Mouse (Mus musculus) C2C12 (cell line): ENCODE results near the gene Arhgap17. TPM values are rescaled to one million over a fixed set of nuclear protein-coding genes. Genes with fewer than 3 reads are reported as not detected.

Experiments used
- H3K27me3 ChIP-seq: one replicate; pipeline ENCODE4 v1.6.1; 2011; ENCODE audit not compliant: control insufficient read depth, insufficient read depth, insufficient read length
- H3K36me3 ChIP-seq: one replicate; pipeline ENCODE4 v1.6.1; 2011; ENCODE audit not compliant: control insufficient read depth, insufficient read depth
- H3K4me3 ChIP-seq: one replicate; pipeline ENCODE4 v1.5.1; 2011; ENCODE audit warnings: mild to moderate bottlenecking, control low read depth; ENCODE audit not compliant: poor library complexity, insufficient read depth, severe bottlenecking
- H3K79me2 ChIP-seq: one replicate; pipeline ENCODE4 v1.6.1; 2011; ENCODE audit not compliant: control insufficient read depth, insufficient read depth
- H3K79me3 ChIP-seq: one replicate; pipeline ENCODE4 v1.6.1; 2011; ENCODE audit warnings: low read depth, control low read depth
- H3ac ChIP-seq: one replicate; pipeline ENCODE3; 2011; ENCODE audit warnings: low read depth; ENCODE audit not compliant: control insufficient read depth, insufficient read length
- CEBPB ChIP-seq: IDR thresholded peaks from one replicate; pipeline ENCODE4 v1.6.1; 2011; ENCODE audit warnings: low read depth, mild to moderate bottlenecking, control low read depth, moderate library complexity
- CTCF ChIP-seq: IDR thresholded peaks from one replicate; pipeline ENCODE4 v1.5.1; 2011; ENCODE audit not compliant: control insufficient read depth, insufficient read depth, insufficient read length
- FOSL1 ChIP-seq: IDR thresholded peaks from one replicate; pipeline ENCODE4 v1.8.0; 2011; ENCODE audit warnings: mild to moderate bottlenecking, low read length; ENCODE audit not compliant: poor library complexity, insufficient read depth, severe bottlenecking
- MAX ChIP-seq: IDR thresholded peaks from one replicate; pipeline ENCODE4 v1.6.1; 2011; ENCODE audit warnings: mild to moderate bottlenecking, control low read depth
- MYOD1 ChIP-seq: IDR thresholded peaks from one replicate; pipeline ENCODE4 v1.6.1; 2011; ENCODE audit warnings: low read depth; ENCODE audit not compliant: control insufficient read depth, insufficient read length
- MYOG ChIP-seq: IDR thresholded peaks from one replicate; pipeline ENCODE4 v1.6.1; 2011; ENCODE audit not compliant: control insufficient read depth, insufficient read length; ENCODE audit errors: extremely low read depth
- USF1 ChIP-seq: IDR thresholded peaks from one replicate; pipeline ENCODE4 v1.6.1; 2011; ENCODE audit warnings: low read depth, mild to moderate bottlenecking, control low read depth, moderate library complexity
- polyA plus RNA-seq: library from polyadenylated mRNA; unstranded; fragments of >200 nt; fragmentation: generic; extraction: Trizol; gene quantifications from one replicate; pipeline ENCODE4 v1.2.1, GENCODE M21; 2012; ENCODE audit warnings: missing spikeins

The Arhgap17 gene
- polyA plus RNA-seq, 1 experiment = 17.3 TPM

DNA sequence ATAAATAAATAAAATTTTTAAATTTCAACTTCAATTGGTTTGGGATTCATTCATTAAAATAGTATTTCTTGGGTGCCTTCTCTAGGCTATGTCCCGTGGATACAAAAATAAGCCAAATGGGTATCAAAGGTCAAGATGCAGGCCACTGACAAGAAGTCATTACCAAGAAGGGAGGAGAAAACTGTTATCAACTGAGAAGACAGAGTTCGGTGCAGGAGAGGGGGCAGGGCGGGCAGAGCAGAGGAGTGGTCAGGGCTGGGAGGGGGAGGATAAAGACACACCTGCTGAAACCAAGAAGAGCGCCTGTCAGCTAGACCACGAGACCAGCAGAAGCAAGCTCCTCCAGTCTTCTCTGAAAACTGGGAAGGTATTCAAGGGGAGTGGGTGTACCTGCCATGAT, 15.8 kb downstream of the Arhgap17 start:
- no peaks in the 10 kb centered on the region for H3K36me3 ChIP-seq
- TF ChIP-seq FOSL1 (no peak), MYOD1 (no peak), MAX (no peak), CEBPB (no peak)
- no peak overlapping the region for H3K4me3 ChIP-seq
- H3K79me2 ChIP-seq = peaks cover 99% of the 10 kb centered on the region
- H3K27me3 ChIP-seq = no peaks in the 10 kb centered on the region
- H3ac ChIP-seq = no peak overlapping the region
- H3K79me3 ChIP-seq = peaks cover 41% of the 10 kb centered on the region

GRCm38 (mm10) chr7:123353081-123353480, 16.6 kb downstream of the Arhgap17 start:
- no peaks in the 10 kb centered on the region for H3K36me3 ChIP-seq
- H3K79me3 ChIP-seq = peaks cover 43% of the 10 kb centered on the region
- TF ChIP-seq CTCF (no peak), MYOG (no peak), USF1 (no peak), CEBPB (no peak), FOSL1 (no peak), MYOD1 (no peak), MAX (no peak)
- H3ac ChIP-seq = no peak overlapping the region
- H3K27me3 ChIP-seq = no peaks in the 10 kb centered on the region
- no peak overlapping the region for H3K4me3 ChIP-seq
- peaks cover 96% of the 10 kb centered on the region for H3K79me2 ChIP-seq

- Histone ChIP-seq H3K4me3 (no peak overlapping the region), H3K27me3 (no peaks in the 10 kb centered on the region), H3K36me3 (no peaks in the 10 kb centered on the region), H3K79me2 (peaks cover 95% of the 10 kb centered on the region), H3ac (no peak overlapping the region), H3K79me3 (peaks cover 32% of the 10 kb centered on the region)
- TF ChIP-seq FOSL1 (no peak), USF1 (no peak), MYOD1 (no peak), MYOG (no peak), CEBPB (no peak), MAX (no peak), CTCF (no peak)
Observed at GRCm38 (mm10) chr7:123350243-123350642, 19.5 kb downstream of the Arhgap17 start.

GRCm38 (mm10) chr7:123349813-123350212, 19.9 kb downstream of the Arhgap17 start:
- no peak overlapping the region for H3ac ChIP-seq
- no peak overlapping the region for H3K4me3 ChIP-seq
- no peaks in the 10 kb centered on the region for H3K36me3 ChIP-seq
- H3K79me3 ChIP-seq = peaks cover 33% of the 10 kb centered on the region
- H3K79me2 ChIP-seq = peaks cover 95% of the 10 kb centered on the region
- no peaks in the 10 kb centered on the region for H3K27me3 ChIP-seq
- no peak for TF ChIP-seq CTCF
- TF ChIP-seq FOSL1 = no peak
- no peak for TF ChIP-seq MYOD1
- no peak for TF ChIP-seq CEBPB

DNA sequence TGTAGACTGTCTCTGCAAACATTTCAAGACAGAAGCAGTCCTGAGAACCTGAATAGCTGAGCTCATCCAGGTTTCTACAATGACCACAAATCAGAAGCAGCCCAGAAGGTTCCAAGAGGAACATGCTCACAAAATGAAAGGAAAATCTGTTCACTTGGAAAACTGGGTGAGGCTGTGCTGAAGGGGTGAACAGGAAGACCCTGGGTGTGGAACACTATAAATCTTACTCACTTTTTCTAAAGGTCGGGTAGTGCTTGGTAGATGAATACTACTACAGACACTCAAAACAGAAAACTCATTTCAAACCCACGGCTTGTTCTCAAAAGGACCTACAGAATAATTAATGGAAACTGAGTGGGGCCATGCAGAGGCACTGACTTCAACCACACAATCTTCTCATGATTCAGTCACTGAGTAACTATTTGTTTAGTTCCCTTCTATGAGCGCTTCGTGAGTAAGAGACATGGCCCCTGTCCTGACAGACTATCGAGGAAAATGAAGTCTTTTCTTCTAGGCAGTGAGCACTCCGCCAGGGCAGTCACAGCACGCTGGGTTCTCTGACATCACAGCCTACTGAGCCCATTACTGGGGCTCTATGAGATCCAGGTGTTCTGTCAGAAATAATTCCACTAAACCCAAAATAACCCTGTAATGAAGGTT, 23.0 kb downstream of the Arhgap17 start:
- H3K79me3 ChIP-seq = peaks cover 23% of the 10 kb centered on the region
- no peak overlapping the region for H3K4me3 ChIP-seq
- H3ac ChIP-seq = no peak overlapping the region
- peaks cover 90% of the 10 kb centered on the region for H3K79me2 ChIP-seq
- no peaks in the 10 kb centered on the region for H3K27me3 ChIP-seq
- H3K36me3 ChIP-seq = no peaks in the 10 kb centered on the region
- TF ChIP-seq USF1 = no peak
- no peak for TF ChIP-seq CTCF

- Histone ChIP-seq H3K79me2 (peaks cover 90% of the 10 kb centered on the region), H3K4me3 (no peak overlapping the region), H3K27me3 (no peaks in the 10 kb centered on the region), H3K79me3 (peaks cover 27% of the 10 kb centered on the region), H3ac (no peak overlapping the region), H3K36me3 (no peaks in the 10 kb centered on the region)
- TF ChIP-seq MYOG (no peak), CEBPB (no peak), FOSL1 (no peak), CTCF (no peak), USF1 (no peak), MAX (no peak), MYOD1 (no peak)
Observed at GRCm38 (mm10) chr7:123345041-123345544, 24.6 kb downstream of the Arhgap17 start.
